Mouse (Mus musculus): Measurements from ENCODE around the gene Dnah6. TPM values are rescaled to one million over a fixed set of nuclear protein-coding genes. Genes with fewer than 3 reads are reported as not detected.

The Dnah6 gene
- polyA plus RNA-seq, 1 experiment = not detected

GRCm38 (mm10) chr6:73059162-73059561, 162.3 kb downstream of the Dnah6 start:
- Histone ChIP-seq H3K4me1 (ENCODE audit: control insufficient read depth, insufficient read depth, low read length) (no peaks in the 10 kb centered on the region), H3K27ac (ENCODE audit: insufficient read depth, low read length) (no peak overlapping the region), H3K4me3 (ENCODE audit: insufficient read depth, low read length) (no peak overlapping the region)
- TF ChIP-seq CTCF (IDR thresholded peaks at IDR 0.05; ENCODE audit: borderline replicate concordance, insufficient read depth, low read length) = no peak
- TF ChIP-seq POLR2A (IDR thresholded peaks at IDR 0.05; ENCODE audit: low read depth, low read length) = no peak

GRCm38 (mm10) chr6:73055347-73055746, 166.1 kb downstream of the Dnah6 start:
- TF ChIP-seq POLR2A (IDR thresholded peaks at IDR 0.05; ENCODE audit: low read depth, low read length) (no peak), CTCF (IDR thresholded peaks at IDR 0.05; ENCODE audit: borderline replicate concordance, insufficient read depth, low read length) (no peak)
- Histone ChIP-seq H3K4me1 (ENCODE audit: control insufficient read depth, insufficient read depth, low read length) (no peaks in the 10 kb centered on the region), H3K4me3 (ENCODE audit: insufficient read depth, low read length) (no peak overlapping the region), H3K27ac (ENCODE audit: insufficient read depth, low read length) (no peak overlapping the region)

GRCm38 (mm10) chr6:73054807-73055206, 166.6 kb downstream of the Dnah6 start:
- Histone ChIP-seq H3K4me1 (ENCODE audit: control insufficient read depth, insufficient read depth, low read length) (no peaks in the 10 kb centered on the region), H3K27ac (ENCODE audit: insufficient read depth, low read length) (no peak overlapping the region), H3K4me3 (ENCODE audit: insufficient read depth, low read length) (no peak overlapping the region)
- TF ChIP-seq CTCF (IDR thresholded peaks at IDR 0.05; ENCODE audit: borderline replicate concordance, insufficient read depth, low read length) (no peak), POLR2A (IDR thresholded peaks at IDR 0.05; ENCODE audit: low read depth, low read length) (no peak)

GRCm38 (mm10) chr6:73053526-73053925, 167.9 kb downstream of the Dnah6 start:
- Histone ChIP-seq H3K27ac (ENCODE audit: insufficient read depth, low read length) (no peak overlapping the region), H3K4me3 (ENCODE audit: insufficient read depth, low read length) (no peak overlapping the region), H3K4me1 (ENCODE audit: control insufficient read depth, insufficient read depth, low read length) (no peaks in the 10 kb centered on the region)
- no peak for TF ChIP-seq POLR2A (IDR thresholded peaks at IDR 0.05; ENCODE audit: low read depth, low read length)
- TF ChIP-seq CTCF (IDR thresholded peaks at IDR 0.05; ENCODE audit: borderline replicate concordance, insufficient read depth, low read length) = no peak

- Histone ChIP-seq H3K4me3 (ENCODE audit: insufficient read depth, low read length) (no peak overlapping the region), H3K4me1 (ENCODE audit: control insufficient read depth, insufficient read depth, low read length) (no peaks in the 10 kb centered on the region), H3K27ac (ENCODE audit: insufficient read depth, low read length) (no peak overlapping the region)
- TF ChIP-seq POLR2A (IDR thresholded peaks at IDR 0.05; ENCODE audit: low read depth, low read length) = no peak
- no peak for TF ChIP-seq CTCF (IDR thresholded peaks at IDR 0.05; ENCODE audit: borderline replicate concordance, insufficient read depth, low read length)
These were observed 174.2 kb downstream of the Dnah6 start for GRCm38 (mm10) chr6:73047259-73047658.

GRCm38 (mm10) chr6:73045944-73046343, 175.5 kb downstream of the Dnah6 start:
- Histone ChIP-seq H3K27ac (ENCODE audit: insufficient read depth, low read length) (no peak overlapping the region), H3K4me1 (ENCODE audit: control insufficient read depth, insufficient read depth, low read length) (no peaks in the 10 kb centered on the region), H3K4me3 (ENCODE audit: insufficient read depth, low read length) (no peak overlapping the region)
- TF ChIP-seq CTCF (IDR thresholded peaks at IDR 0.05; ENCODE audit: borderline replicate concordance, insufficient read depth, low read length) (no peak), POLR2A (IDR thresholded peaks at IDR 0.05; ENCODE audit: low read depth, low read length) (no peak)

GRCm38 (mm10) chr6:73042278-73042677, 179.2 kb downstream of the Dnah6 start:
- H3K4me1 ChIP-seq (ENCODE audit: control insufficient read depth, insufficient read depth, low read length) = no peaks in the 10 kb centered on the region
- no peak overlapping the region for H3K27ac ChIP-seq (ENCODE audit: insufficient read depth, low read length)
- H3K4me3 ChIP-seq (ENCODE audit: insufficient read depth, low read length) = no peak overlapping the region
- TF ChIP-seq CTCF (IDR thresholded peaks at IDR 0.05; ENCODE audit: borderline replicate concordance, insufficient read depth, low read length) (no peak), POLR2A (IDR thresholded peaks at IDR 0.05; ENCODE audit: low read depth, low read length) (no peak)

- no peak overlapping the region for H3K4me3 ChIP-seq (ENCODE audit: insufficient read depth, low read length)
- TF ChIP-seq POLR2A (IDR thresholded peaks at IDR 0.05; ENCODE audit: low read depth, low read length) (no peak), CTCF (IDR thresholded peaks at IDR 0.05; ENCODE audit: borderline replicate concordance, insufficient read depth, low read length) (no peak)
- no peak overlapping the region for H3K27ac ChIP-seq (ENCODE audit: insufficient read depth, low read length)
- no peaks in the 10 kb centered on the region for H3K4me1 ChIP-seq (ENCODE audit: control insufficient read depth, insufficient read depth, low read length)
These were observed 183.2 kb downstream of the Dnah6 start for GRCm38 (mm10) chr6:73038291-73038690.

- TF ChIP-seq CTCF (IDR thresholded peaks at IDR 0.05; ENCODE audit: borderline replicate concordance, insufficient read depth, low read length) (no peak), POLR2A (IDR thresholded peaks at IDR 0.05; ENCODE audit: low read depth, low read length) (no peak)
- Histone ChIP-seq H3K4me3 (ENCODE audit: insufficient read depth, low read length) (no peak overlapping the region), H3K4me1 (ENCODE audit: control insufficient read depth, insufficient read depth, low read length) (no peaks in the 10 kb centered on the region), H3K27ac (ENCODE audit: insufficient read depth, low read length) (no peak overlapping the region)
These were observed 192.6 kb downstream of the Dnah6 start for GRCm38 (mm10) chr6:73028853-73029252.

GRCm38 (mm10) chr6:73027881-73028280, 193.6 kb downstream of the Dnah6 start:
- H3K4me3 ChIP-seq (ENCODE audit: insufficient read depth, low read length) = no peak overlapping the region
- no peaks in the 10 kb centered on the region for H3K4me1 ChIP-seq (ENCODE audit: control insufficient read depth, insufficient read depth, low read length)
- no peak for TF ChIP-seq POLR2A (IDR thresholded peaks at IDR 0.05; ENCODE audit: low read depth, low read length)
- TF ChIP-seq CTCF (IDR thresholded peaks at IDR 0.05; ENCODE audit: borderline replicate concordance, insufficient read depth, low read length) = no peak
- no peak overlapping the region for H3K27ac ChIP-seq (ENCODE audit: insufficient read depth, low read length)

GRCm38 (mm10) chr6:73026898-73027297, 194.6 kb downstream of the Dnah6 start:
- no peaks in the 10 kb centered on the region for H3K4me1 ChIP-seq (ENCODE audit: control insufficient read depth, insufficient read depth, low read length)
- no peak overlapping the region for H3K4me3 ChIP-seq (ENCODE audit: insufficient read depth, low read length)
- TF ChIP-seq CTCF (IDR thresholded peaks at IDR 0.05; ENCODE audit: borderline replicate concordance, insufficient read depth, low read length) (no peak), POLR2A (IDR thresholded peaks at IDR 0.05; ENCODE audit: low read depth, low read length) (no peak)
- no peak overlapping the region for H3K27ac ChIP-seq (ENCODE audit: insufficient read depth, low read length)

All from embryonic fibroblast, embryonic 13.5 days (primary cell).